Mouse (Mus musculus) c-Kit-negative CD71-positive TER-119-positive erythroid progenitor cells, embryonic 14.5 days (primary cell): ENCODE measurements around the gene 4930470P17Rik.
"Not testable (repeated sequence)": the region's sequence is repeated elsewhere in the genome, so short reads cannot be mapped to it uniquely, and the experiment has no call there.

Experiments used
- DNase-seq: peaks from one replicate; pipeline ENCODE4 v3.0.0-alpha.2; 2013; ENCODE audit warnings: low read depth, low spot score

Gene 4930470P17Rik

GRCm38 (mm10) chr2:170601917-170602316 is at the start of gene 4930470P17Rik:
Gene 4930470P17Rik, minus strand, starts transcription at chr2:170602017.
- no peak for DNase-seq

GRCm38 (mm10) chr2:170651483-170651882 is 49.7 kb upstream of the 4930470P17Rik start:
- DNase-seq, result no peak

DNA sequence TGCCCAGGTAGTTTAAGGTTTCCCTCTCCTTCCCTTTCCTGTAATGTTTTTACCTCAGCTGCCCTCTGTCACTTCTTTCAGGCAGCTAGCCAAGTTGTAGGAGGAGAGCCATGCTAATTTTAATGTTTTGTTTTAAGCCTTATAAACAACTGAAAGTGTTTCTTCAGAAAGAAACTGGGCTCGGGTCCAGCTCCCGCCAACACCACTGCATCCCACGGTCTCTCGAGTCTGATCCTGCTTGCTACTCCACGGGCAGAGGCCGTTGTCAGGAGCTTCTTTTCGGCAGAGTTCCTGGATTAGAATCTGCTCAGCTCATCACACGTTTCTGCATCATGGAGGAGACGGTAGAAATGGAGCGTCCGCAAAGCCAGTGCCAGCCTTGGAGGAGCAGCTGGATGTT is 46.7 kb upstream of the 4930470P17Rik start:
- no peak for DNase-seq

- no peak for DNase-seq
Observed at GRCm38 (mm10) chr2:170646201-170646600, 44.4 kb upstream of the 4930470P17Rik start.

GRCm38 (mm10) chr2:170642338-170642806 is 40.6 kb upstream of the 4930470P17Rik start:
- DNase-seq, result no peak

- DNase-seq, result no peak
Observed at GRCm38 (mm10) chr2:170640281-170640680, 38.5 kb upstream of the 4930470P17Rik start.

DNA sequence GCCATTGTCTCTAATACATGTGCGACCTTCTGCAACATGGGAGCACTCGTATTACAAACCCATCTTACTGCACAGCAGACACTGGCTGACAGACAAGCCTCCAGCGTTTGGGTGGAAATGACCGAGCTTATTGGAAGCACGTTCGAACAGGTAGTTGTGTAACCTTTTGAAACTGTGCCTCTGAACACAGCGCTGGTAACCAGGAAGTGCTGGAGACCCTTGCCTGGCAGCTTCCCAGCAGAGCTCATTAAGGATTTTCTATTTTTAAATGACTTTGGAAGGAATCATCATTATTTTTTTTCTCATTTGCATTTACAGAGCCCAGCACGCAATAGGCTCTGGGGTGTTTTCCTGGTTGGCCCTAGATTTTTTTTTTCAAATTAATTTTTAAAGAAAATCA is 36.9 kb upstream of the 4930470P17Rik start:
- no peak for DNase-seq

GRCm38 (mm10) chr2:170632998-170633622 is 31.3 kb upstream of the 4930470P17Rik start:
- no peak for DNase-seq

DNA sequence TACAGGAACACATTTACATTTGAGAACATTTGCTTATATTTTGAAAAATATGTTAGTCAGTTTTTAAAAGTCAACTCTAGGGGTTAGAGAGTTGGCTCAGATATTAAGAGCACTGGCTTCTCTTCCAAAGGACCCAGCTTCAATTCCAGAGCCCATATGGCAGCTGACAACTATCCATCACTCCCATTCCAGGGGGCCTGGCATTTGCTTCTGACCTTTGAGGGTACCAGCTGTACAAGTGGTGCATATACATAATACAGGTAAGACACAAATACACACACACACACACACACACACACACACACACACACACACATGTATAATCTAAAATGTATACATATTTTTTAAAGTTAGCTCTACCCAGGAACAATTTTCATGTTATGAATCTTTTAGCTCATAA is 30.6 kb upstream of the 4930470P17Rik start:
- DNase-seq, result no peak

DNA sequence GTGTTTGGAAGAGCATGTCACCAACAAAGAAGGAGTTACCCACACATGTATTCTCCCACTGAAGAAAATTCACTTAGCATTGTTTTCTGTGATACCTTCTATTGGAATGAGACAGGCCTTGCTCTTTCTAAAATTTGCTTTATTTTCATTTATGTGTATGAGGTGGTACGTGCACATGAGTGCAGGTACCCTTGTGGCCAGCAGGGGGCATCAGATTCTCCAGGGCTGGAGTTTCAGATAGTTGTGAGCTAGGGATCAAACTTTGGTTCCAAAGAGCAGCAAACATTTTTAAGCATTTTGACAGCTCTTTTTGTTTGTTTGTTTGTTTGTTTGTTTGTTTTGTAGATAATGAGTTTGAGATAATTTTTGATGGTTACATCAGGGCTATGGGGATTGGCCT is 29.6 kb upstream of the 4930470P17Rik start:
- no peak for DNase-seq

DNA sequence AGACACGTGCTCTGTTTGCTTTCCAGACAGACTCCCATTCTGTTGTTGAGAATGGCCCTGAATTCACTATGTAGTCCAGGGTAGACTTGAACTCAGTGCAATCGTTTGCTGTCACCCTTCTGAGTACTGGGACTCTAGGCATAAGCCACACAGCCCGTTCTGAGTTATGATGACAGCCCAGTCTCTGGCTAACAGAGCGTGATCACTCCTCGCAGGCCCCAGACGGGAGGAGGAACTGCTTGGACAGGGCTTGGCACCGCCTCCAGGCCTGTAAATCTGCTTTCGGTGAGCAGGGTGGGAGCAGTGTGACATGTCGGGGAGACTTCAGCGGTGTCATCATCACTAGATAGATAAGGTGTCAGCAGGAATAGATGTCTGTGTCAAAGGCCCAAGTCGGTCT is 28.7 kb upstream of the 4930470P17Rik start:
- DNase-seq, result no peak

GRCm38 (mm10) chr2:170627991-170628390 is 26.2 kb upstream of the 4930470P17Rik start:
- DNase-seq, result not testable (repeated sequence)

GRCm38 (mm10) chr2:170624201-170624880 is 22.5 kb upstream of the 4930470P17Rik start:
- not testable (repeated sequence) for DNase-seq

DNA sequence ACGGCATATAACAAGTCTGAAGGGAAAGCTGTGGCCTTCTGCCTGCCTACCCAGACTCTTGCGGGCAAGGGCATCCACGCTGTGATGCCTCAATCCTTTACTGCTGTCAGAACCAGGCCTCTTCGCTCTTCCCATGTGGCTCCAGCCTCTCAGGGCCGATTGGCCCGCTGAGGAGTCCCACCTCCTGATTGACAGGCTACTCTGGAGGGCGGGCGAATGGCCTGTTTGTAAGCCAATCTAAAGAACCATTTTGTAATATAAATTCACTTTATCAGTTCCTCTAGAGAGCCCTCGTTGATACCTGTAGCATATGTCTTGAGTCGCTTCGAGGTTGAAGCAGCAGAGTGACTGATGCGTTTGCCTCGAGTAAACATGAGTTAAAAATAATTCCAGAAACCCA is 21.2 kb upstream of the 4930470P17Rik start:
- no peak for DNase-seq

- DNase-seq, result no peak
Observed at GRCm38 (mm10) chr2:170618862-170619492, 17.2 kb upstream of the 4930470P17Rik start.

GRCm38 (mm10) chr2:170611794-170612193 is 10.0 kb upstream of the 4930470P17Rik start:
- not testable (repeated sequence) for DNase-seq

DNA sequence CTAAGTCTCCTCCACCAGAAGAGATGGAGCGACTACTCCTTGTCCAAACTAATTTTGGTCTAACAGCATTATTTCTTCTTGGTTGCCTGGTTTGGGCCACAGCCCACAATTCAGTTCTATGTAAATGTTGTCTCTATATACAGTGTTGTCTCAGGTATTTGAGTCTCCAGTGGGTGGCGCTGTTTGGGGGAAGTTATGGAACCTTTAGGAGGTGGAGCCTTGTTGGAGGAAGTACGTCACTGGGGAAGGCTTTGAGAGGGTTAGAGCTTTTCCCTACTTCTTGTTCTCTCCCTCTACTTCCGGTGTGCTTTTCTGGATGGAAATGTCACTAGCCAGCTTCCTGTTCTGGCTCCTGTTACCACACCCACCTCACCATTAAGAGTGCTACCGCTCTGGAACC is 646 bp downstream of the 4930470P17Rik start:
- no peak for DNase-seq

DNA sequence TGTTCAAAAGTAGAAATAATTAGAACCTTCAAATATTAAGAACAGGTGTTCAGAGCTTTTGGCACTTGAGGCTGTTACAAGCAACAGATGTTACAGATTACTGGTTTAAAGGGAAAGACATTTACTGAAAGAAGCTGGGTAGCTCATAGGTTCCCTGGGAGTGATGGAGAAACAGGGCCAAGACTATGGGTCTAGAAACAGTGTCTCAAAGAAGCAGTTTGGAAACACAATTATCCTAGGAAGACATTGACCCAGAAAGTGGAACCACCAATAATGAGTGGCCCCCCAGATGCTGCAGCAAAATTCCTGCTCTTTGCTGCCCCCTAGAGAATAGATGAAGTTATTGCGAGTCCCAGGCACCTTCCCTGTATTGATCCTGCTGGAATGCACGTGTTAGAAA is 4.2 kb downstream of the 4930470P17Rik start:
- no peak for DNase-seq

DNA sequence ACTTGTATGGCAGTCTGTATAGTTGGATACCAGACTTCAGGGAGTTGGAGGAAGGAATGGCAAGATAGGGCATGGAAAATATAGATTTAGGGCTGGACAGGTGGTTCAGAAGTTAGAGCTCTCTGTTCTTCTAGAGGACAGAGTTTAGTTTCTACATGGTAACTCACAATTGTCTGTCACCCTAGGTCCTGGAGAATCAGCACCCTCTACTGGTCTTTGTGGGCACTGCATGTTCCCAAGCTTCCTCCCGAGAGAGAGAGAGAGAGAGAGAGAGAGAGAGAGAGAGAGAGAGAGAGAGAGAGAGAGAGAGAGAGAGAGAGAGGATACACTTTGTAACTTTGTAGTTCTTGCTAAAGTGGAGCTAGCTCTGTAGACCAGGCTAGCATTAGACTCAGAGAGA is 5.1 kb downstream of the 4930470P17Rik start:
- no peak for DNase-seq

GRCm38 (mm10) chr2:170592161-170592560 is 9.7 kb downstream of the 4930470P17Rik start:
- DNase-seq, result no peak

GRCm38 (mm10) chr2:170588369-170588900 is 13.4 kb downstream of the 4930470P17Rik start:
- no peak for DNase-seq

DNA sequence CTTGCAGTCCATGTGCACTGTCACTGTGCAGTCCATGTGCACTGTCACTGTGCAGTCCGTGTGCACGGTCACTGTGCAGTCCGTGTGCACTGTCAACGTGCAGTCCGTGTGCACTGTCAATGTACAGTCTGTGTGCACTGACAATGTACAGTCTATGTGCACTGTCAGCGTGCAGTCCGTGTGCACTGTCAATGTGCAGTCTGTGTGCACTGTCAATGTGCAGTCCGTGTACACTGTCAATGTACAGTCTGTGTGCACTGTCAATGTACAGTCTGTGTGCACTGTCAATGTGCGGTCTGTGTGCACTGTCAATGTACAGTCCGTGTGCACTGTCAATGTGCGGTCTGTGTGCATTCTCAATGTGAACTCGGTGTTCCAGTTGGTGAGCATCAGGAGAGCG is 17.1 kb downstream of the 4930470P17Rik start:
- no peak for DNase-seq
